Comparison of ENCODE assay signal across 19 mouse cellular contexts in genomic region chr16:9030717-9031116, GRCm38 (mm10).
DNase-seq lines count a peak whose midpoint lies in the region; TF ChIP-seq lines count a peak whose summit lies in the region.
"Had no signal": no experiment of that assay in that cellular context is flagged by ENCODE, and none has a peak within 500 bp of the region (broad histone marks: within the 10 kb centered on the region; RNA-seq: fewer than 3 reads in every experiment).

No protein-coding gene starts in this region.

- TF ChIP-seq CTCF in layer of hippocampus, adult 2 months (conservative IDR thresholded peaks at IDR 0.05) = no peak
- TF ChIP-seq CTCF in cortical plate, adult 2 months (IDR thresholded peaks at IDR 0.05; ENCODE audit: extremely low read depth, insufficient read depth, low read length) = no peak

- DNase-seq in layer of hippocampus, adult 2 months (ENCODE audit: low spot score in 2 of 2) = peak in 1 of 2 experiments; percentile 23
- no peak for DNase-seq in layer of hippocampus, postnatal 10 days (ENCODE audit: low spot score in 2 of 2)
- peak; percentile 25 to 38 for DNase-seq in frontal cortex, postnatal 14 days (ENCODE audit: low spot score in 2 of 2)
- peak; percentile 48 to 82 for DNase-seq in left cerebral cortex, postnatal 25 days (ENCODE audit: low spot score in 2 of 2)
- DNase-seq in heart, adult 8-10 months (ENCODE audit: low spot score) = no peak
- DNase-seq in heart, postnatal 14 days = no peak
- no peak for DNase-seq in layer of hippocampus, adult 9-10 months (ENCODE audit: low spot score)
- DNase-seq: B cell, adult 2 months; cerebellum, adult 11 months; cerebellum, postnatal 10 days; gastrocnemius, adult 2 months; lung, embryonic 14.5 days; lung, postnatal 4 days; thymus, postnatal 25 days had no signal

- H3K4me1 ChIP-seq in cortical plate, adult 2 months (ENCODE audit: control insufficient read depth, insufficient read depth, low read length) = 0 out of 2 replicates have a peak, but pooled peaks cover 3% of the 10 kb centered on the region
- H3K4me1 ChIP-seq: embryonic facial prominence, embryonic 13.5 days; heart, embryonic 12.5 days; hindbrain, embryonic 15.5 days; liver, embryonic 12.5 days had no signal

- TF ChIP-seq POLR2A in cortical plate, adult 2 months (IDR thresholded peaks at IDR 0.05; ENCODE audit: extremely low read depth, insufficient read depth, low read length) = peak; percentile 47; the same call in 1 of the 2 replicates

- H3K27ac ChIP-seq in layer of hippocampus, adult 2 months = peak overlapping the region; percentile 62
- H3K27ac ChIP-seq in cortical plate, adult 2 months (ENCODE audit: insufficient read depth, low read length) = 0 out of 2 replicates have a peak overlapping the region, but pooled peaks have one; percentile 7
- H3K27ac ChIP-seq: embryonic facial prominence, embryonic 13.5 days; gastrocnemius, adult 2 months; hindbrain, embryonic 15.5 days; liver, embryonic 12.5 days had no signal

- intact Hi-C loops in left cerebral cortex, postnatal 25 days (cut with DNase I) = loop anchor here (5.0 kb wide), 1 partner anchor 242 kb away; no protein-coding TSS in a partner anchor
- intact Hi-C loops in heart, postnatal 14 days (cut with DNase I) = no loop called here

- H3K4me3 ChIP-seq in layer of hippocampus, adult 2 months = no peak overlapping the region
- H3K4me3 ChIP-seq in cortical plate, adult 2 months (ENCODE audit: insufficient read depth, low read length) = no peak overlapping the region
- H3K4me3 ChIP-seq: embryonic facial prominence, embryonic 13.5 days; gastrocnemius, adult 2 months; heart, embryonic 12.5 days; hindbrain, embryonic 15.5 days; liver, embryonic 12.5 days had no signal

Comparison
In these comparisons a context has a peak if more than half of its experiments do, and no peak if none do; other contexts are left out.
1. DNase-seq: peak in frontal cortex, postnatal 14 days (2 of 2) and left cerebral cortex, postnatal 25 days (2 of 2); none in layer of hippocampus, postnatal 10 days (0 of 2), heart, adult 8-10 months (single experiment), heart, postnatal 14 days (0 of 2) and layer of hippocampus, adult 9-10 months (single experiment).